Mouse (Mus musculus): Measurements from ENCODE around the gene Vpreb1. TPM values are rescaled to one million over a fixed set of nuclear protein-coding genes. Genes with fewer than 3 reads are reported as not detected.

The Vpreb1 gene
- polyA plus RNA-seq (2015; fragmentation: Nextera tagmentation; extraction: Ambion mirVana): 1.5 and 1.6 TPM in 2 replicates

- Histone ChIP-seq H3K4me3 (replicated peaks) (peak within 1 kb of the TSS; percentile 72), H3K4me2 (replicated peaks) (peak within 1 kb of the TSS; percentile 58), H3K4me1 (replicated peaks) (no peaks in the 10 kb centered on the region; the same call in 1 of the 2 replicates), H3K27ac (peak within 1 kb of the TSS; percentile 96), H3K27me3 (replicated peaks) (no peaks in the 10 kb centered on the region), H3K9ac (peak within 1 kb of the TSS; percentile 86), H3K36me3 (peaks cover 5% of the 10 kb centered on the region; the same call in 1 of the 2 replicates), H3K9me3 (no peaks in the 10 kb centered on the region)
- under 1% methylated on average over 49 of the region's 49 CpGs for WGBS
- ATAC-seq: peak; percentile 98
Measured at GRCm38 (mm10) chr16:16870617-16871331, at the start of gene Vpreb1, which contains the start of gene Top3b. Vpreb1 (minus strand) TSS chr16:16870843. Top3b (plus strand) TSS chr16:16870736.

GRCm38 (mm10) chr16:16918441-16919117 is 47.9 kb upstream of the Vpreb1 start:
- Histone ChIP-seq H3K27me3 (replicated peaks) (no peaks in the 10 kb centered on the region), H3K9ac (no peak overlapping the region), H3K9me3 (no peaks in the 10 kb centered on the region), H3K4me3 (replicated peaks) (no peak overlapping the region), H3K27ac (no peak overlapping the region), H3K4me2 (replicated peaks) (no peak overlapping the region), H3K36me3 (peaks cover 25% of the 10 kb centered on the region), H3K4me1 (replicated peaks) (no peaks in the 10 kb centered on the region)
- 93% methylated on average over 7 of the region's 7 CpGs for WGBS
- ATAC-seq: no peak

GRCm38 (mm10) chr16:16913440-16913839 is 42.8 kb upstream of the Vpreb1 start:
- H3K36me3 ChIP-seq: peaks cover 18% of the 10 kb centered on the region
- no peak overlapping the region for H3K4me3 ChIP-seq (replicated peaks)
- no peak overlapping the region for H3K9ac ChIP-seq
- H3K9me3 ChIP-seq: no peaks in the 10 kb centered on the region
- H3K27me3 ChIP-seq (replicated peaks): no peaks in the 10 kb centered on the region
- no peak overlapping the region for H3K27ac ChIP-seq
- H3K4me1 ChIP-seq (replicated peaks): no peaks in the 10 kb centered on the region
- H3K4me2 ChIP-seq (replicated peaks): no peak overlapping the region
- ATAC-seq: no peak
- 61% methylated on average over 1 of the region's 1 CpGs for WGBS

GRCm38 (mm10) chr16:16911641-16912597 is 41.3 kb upstream of the Vpreb1 start:
- no peaks in the 10 kb centered on the region for H3K4me1 ChIP-seq (replicated peaks)
- H3K27ac ChIP-seq: 0 out of 2 replicates have a peak overlapping the region, but pooled peaks have one; percentile 28
- H3K9ac ChIP-seq: no peak overlapping the region
- no peak overlapping the region for H3K4me3 ChIP-seq (replicated peaks)
- H3K36me3 ChIP-seq: peaks cover 5% of the 10 kb centered on the region
- WGBS: 49% methylated on average over 13 of the region's 13 CpGs
- no peaks in the 10 kb centered on the region for H3K27me3 ChIP-seq (replicated peaks)
- H3K9me3 ChIP-seq: no peaks in the 10 kb centered on the region
- ATAC-seq: peak; percentile 91
- no peak overlapping the region for H3K4me2 ChIP-seq (replicated peaks)

- H3K36me3 ChIP-seq: peaks cover 4% of the 10 kb centered on the region; the same call in 1 of the 2 replicates
- ATAC-seq: no peak
- H3K27me3 ChIP-seq (replicated peaks): no peaks in the 10 kb centered on the region
- no peaks in the 10 kb centered on the region for H3K9me3 ChIP-seq
- peak overlapping the region; percentile 4; the same call in 1 of the 2 replicates for H3K27ac ChIP-seq
- no peak overlapping the region for H3K4me3 ChIP-seq (replicated peaks)
- 74% methylated on average over 6 of the region's 6 CpGs for WGBS
- 0 out of 2 replicates have a peak, but pooled peaks cover 3% of the 10 kb centered on the region for H3K4me1 ChIP-seq (replicated peaks)
- no peak overlapping the region for H3K4me2 ChIP-seq (replicated peaks)
- no peak overlapping the region for H3K9ac ChIP-seq
Measured at GRCm38 (mm10) chr16:16907799-16908198, 37.2 kb upstream of the Vpreb1 start.

- no peak overlapping the region for H3K4me2 ChIP-seq (replicated peaks)
- 78% methylated on average over 5 of the region's 5 CpGs for WGBS
Measured at GRCm38 (mm10) chr16:16903188-16903587, 32.5 kb upstream of the Vpreb1 start.

GRCm38 (mm10) chr16:16902329-16902728 is 31.7 kb upstream of the Vpreb1 start:
- Histone ChIP-seq H3K27ac (no peak overlapping the region), H3K4me3 (replicated peaks) (no peak overlapping the region), H3K4me1 (replicated peaks) (peaks cover 13% of the 10 kb centered on the region), H3K36me3 (peaks cover 4% of the 10 kb centered on the region; the same call in 1 of the 2 replicates), H3K9me3 (no peaks in the 10 kb centered on the region), H3K4me2 (replicated peaks) (no peak overlapping the region), H3K27me3 (replicated peaks) (no peaks in the 10 kb centered on the region), H3K9ac (no peak overlapping the region)
- WGBS: 75% methylated on average over 4 of the region's 4 CpGs
- ATAC-seq: no peak

More at GRCm38 (mm10) chr16:16903188-16903587, 32.5 kb upstream of the Vpreb1 start:
- Histone ChIP-seq H3K4me3 (replicated peaks) (no peak overlapping the region), H3K27ac (no peak overlapping the region), H3K27me3 (replicated peaks) (no peaks in the 10 kb centered on the region), H3K9me3 (no peaks in the 10 kb centered on the region), H3K9ac (no peak overlapping the region), H3K36me3 (peaks cover 4% of the 10 kb centered on the region; the same call in 1 of the 2 replicates), H3K4me1 (replicated peaks) (peaks cover 8% of the 10 kb centered on the region; the same call in 1 of the 2 replicates)
- no peak for ATAC-seq

GRCm38 (mm10) chr16:16897056-16897584 is 26.5 kb upstream of the Vpreb1 start:
- Histone ChIP-seq H3K9me3 (no peaks in the 10 kb centered on the region), H3K4me3 (replicated peaks) (peak overlapping the region; percentile 62), H3K9ac (peak overlapping the region; percentile 68), H3K27me3 (replicated peaks) (no peaks in the 10 kb centered on the region), H3K4me1 (replicated peaks) (peaks cover 17% of the 10 kb centered on the region), H3K4me2 (replicated peaks) (peak overlapping the region; percentile 78), H3K36me3 (0 out of 2 replicates have a peak, but pooled peaks cover 8% of the 10 kb centered on the region), H3K27ac (peak overlapping the region; percentile 56; the same call in 1 of the 2 replicates)
- WGBS: 19% methylated on average over 10 of the region's 10 CpGs
- ATAC-seq: no peak

GRCm38 (mm10) chr16:16896382-16897055 is 25.9 kb upstream of the Vpreb1 start, which contains the start of gene Ppm1f:
Ppm1f (plus strand) TSS chr16:16896469.
- peak within 1 kb of the TSS; percentile 56; the same call in 1 of the 2 replicates for H3K27ac ChIP-seq
- H3K4me2 ChIP-seq (replicated peaks): peak within 1 kb of the TSS; percentile 78
- peak; percentile 95 for ATAC-seq
- H3K27me3 ChIP-seq (replicated peaks): no peaks in the 10 kb centered on the region
- peak within 1 kb of the TSS; percentile 62 for H3K4me3 ChIP-seq (replicated peaks)
- peak within 1 kb of the TSS; percentile 68 for H3K9ac ChIP-seq
- peaks cover 17% of the 10 kb centered on the region for H3K4me1 ChIP-seq (replicated peaks)
- H3K9me3 ChIP-seq: no peaks in the 10 kb centered on the region
- under 1% methylated on average over 29 of the region's 29 CpGs for WGBS
- peaks cover 12% of the 10 kb centered on the region for H3K36me3 ChIP-seq

GRCm38 (mm10) chr16:16896015-16896381 is 25.4 kb upstream of the Vpreb1 start:
- Histone ChIP-seq H3K27ac (no peak overlapping the region), H3K4me1 (replicated peaks) (peaks cover 17% of the 10 kb centered on the region), H3K27me3 (replicated peaks) (no peaks in the 10 kb centered on the region), H3K4me3 (replicated peaks) (no peak overlapping the region), H3K9me3 (no peaks in the 10 kb centered on the region), H3K9ac (no peak overlapping the region), H3K36me3 (peaks cover 16% of the 10 kb centered on the region), H3K4me2 (replicated peaks) (no peak overlapping the region)
- 27% methylated on average over 4 of the region's 4 CpGs for WGBS
- ATAC-seq: peak; percentile 46

- no peak overlapping the region for H3K4me2 ChIP-seq (replicated peaks)
- WGBS: 89% methylated on average over 7 of the region's 7 CpGs
- no peak overlapping the region for H3K27ac ChIP-seq
- H3K27me3 ChIP-seq (replicated peaks): no peaks in the 10 kb centered on the region
- ATAC-seq: no peak
- peaks cover 7% of the 10 kb centered on the region; the same call in 1 of the 2 replicates for H3K4me1 ChIP-seq (replicated peaks)
- no peak overlapping the region for H3K9ac ChIP-seq
- no peak overlapping the region for H3K4me3 ChIP-seq (replicated peaks)
- H3K36me3 ChIP-seq: peaks cover 35% of the 10 kb centered on the region
- no peaks in the 10 kb centered on the region for H3K9me3 ChIP-seq
Measured at GRCm38 (mm10) chr16:16892366-16892765, 21.7 kb upstream of the Vpreb1 start.
